Mouse (Mus musculus) kidney, adult 2 months (tissue): ENCODE results near the gene Borcs5.

Experiments
- CTCF ChIP-seq: fragments of 200-500 bp; conservative IDR thresholded peaks from 2 replicates; pipeline ENCODE4 v1.5.1; 2011; ENCODE audit warnings: low read depth, mild to moderate bottlenecking, control low read depth, low read length, moderate library complexity, mixed read lengths; ENCODE audit not compliant: insufficient read depth, insufficient read length
- POLR2A ChIP-seq: fragments of 200-500 bp; IDR thresholded peaks from one replicate; pipeline ENCODE4 v1.6.1; 2011; ENCODE audit warnings: low read depth, low read length, control low read depth

GRCm38 (mm10) chr6:134617589-134617988 is 21.7 kb upstream of the Borcs5 start:
- TF ChIP-seq POLR2A (no peak), CTCF (no peak)
